Mouse (Mus musculus): ENCODE measurements around the gene Fbxo28.
A peak's percentile ranks its signal among the peaks of the same experiment; 100 is the strongest.

The Fbxo28 gene

DNA sequence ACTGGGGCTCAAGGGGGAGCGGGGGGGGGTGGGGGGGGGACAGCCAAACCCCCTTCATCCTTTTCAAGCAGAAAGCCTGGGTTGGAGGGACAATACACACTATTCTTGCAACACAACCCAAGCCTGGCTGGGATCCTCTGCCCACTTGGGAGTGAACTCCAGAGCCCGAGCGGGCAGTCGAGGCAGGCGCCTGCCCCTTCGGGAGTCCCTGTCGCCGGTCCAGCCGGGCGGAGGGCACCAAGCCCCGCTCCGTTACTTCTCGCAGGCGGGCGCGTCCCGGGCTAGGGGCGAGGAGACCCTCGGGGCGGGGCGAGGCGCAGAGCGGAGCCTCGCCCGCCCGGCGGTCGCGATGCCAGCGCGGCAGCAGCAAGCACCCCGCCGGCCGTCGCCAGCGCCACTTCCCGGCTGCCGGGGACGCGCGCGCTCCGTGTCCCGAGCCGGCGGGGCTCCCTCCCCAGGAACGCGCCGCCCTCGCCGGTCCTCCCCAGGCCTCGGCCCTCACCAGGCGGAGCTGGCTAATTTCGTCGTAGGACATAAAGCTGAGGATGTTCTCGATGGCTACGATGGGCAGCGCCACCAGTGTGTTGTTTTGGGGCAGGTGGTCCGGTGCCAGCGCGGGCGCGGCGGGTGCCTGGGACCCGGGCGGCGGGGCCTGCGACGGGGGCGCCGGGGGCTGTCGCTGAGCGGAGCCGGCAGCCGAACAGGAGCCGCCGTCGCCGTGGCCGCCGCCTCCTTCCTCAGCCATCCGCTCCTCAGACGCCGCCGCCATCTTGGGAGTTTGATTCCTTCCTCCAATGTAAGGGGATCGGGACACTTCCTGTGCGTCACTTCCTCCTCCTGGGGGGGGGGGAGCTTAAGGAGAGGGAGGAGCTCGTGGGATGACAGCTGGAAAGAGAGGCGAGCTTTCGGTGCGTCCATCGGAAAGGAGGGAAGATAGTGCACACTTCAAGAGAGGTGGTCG is at the start of gene Fbxo28:
Fbxo28 (minus strand) TSS at position 809 of the 961 bp plus-strand sequence.
- DNase-seq (ENCODE audit: extremely low spot score, low read depth, low spot score), result peak; percentile 53

DNA sequence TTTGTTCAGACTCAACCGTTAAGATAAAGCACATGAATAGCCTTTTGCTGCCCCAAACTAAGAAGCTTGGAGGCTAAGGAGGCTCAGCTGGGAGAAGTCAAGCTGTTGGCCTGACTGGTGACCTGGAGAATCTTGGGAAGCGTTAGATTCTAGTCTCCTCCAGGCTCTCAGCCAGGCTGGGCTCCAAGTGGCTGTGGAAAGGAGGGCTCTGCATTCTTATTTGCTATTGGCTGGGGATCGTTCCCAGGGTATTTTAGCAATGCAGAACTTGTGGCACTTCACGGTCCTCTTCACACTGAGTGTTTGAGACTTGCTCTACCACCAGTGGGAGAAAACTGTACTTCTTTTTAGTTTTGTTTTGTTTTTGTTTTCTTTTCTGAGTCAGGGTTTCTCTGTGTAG is 47.3 kb upstream of the Fbxo28 start:
- DNase-seq (ENCODE audit: extremely low spot score, low read depth, low spot score), result no peak

DNA sequence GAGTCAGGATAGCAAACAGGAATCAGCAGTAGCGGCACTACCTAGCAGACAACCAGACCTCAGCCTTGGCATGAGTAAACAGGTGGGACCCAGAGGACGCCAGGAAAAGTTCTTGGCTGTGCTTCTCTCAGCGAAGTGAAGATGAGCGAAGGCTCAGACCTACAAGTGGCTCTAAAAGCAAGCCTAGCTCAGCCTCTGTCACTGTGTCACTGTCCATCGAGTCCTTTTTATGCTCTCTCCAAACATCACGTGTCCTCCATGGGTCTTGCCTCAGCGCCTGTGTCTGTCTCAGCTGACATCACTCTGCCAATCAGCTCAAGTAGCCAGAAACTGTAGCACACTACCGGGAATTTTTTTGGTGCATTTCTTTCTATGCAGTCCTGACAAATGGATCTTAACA is 45.0 kb upstream of the Fbxo28 start:
- DNase-seq (ENCODE audit: extremely low spot score, low read depth, low spot score), result no peak

DNA sequence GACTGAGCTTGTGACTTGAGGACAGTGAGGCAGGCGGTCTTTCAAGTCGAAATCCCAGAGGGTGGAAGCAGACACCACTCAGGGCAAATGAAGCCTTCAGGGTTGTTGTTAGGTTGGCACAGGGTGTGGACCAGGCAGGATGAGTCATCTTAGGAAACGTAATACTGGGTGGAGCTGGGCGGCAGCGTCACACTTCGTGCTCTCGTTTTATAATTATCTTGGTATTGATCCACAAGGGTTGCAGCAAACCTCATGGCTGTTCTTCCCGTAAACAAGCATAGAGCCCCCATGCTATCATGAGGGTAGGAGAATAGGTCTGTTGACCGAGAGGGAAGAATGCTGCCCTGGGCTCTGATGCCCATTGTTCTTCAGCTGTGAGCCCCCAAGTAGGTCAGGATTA is 41.7 kb upstream of the Fbxo28 start:
- no peak for DNase-seq (ENCODE audit: extremely low spot score, low read depth, low spot score)

DNA sequence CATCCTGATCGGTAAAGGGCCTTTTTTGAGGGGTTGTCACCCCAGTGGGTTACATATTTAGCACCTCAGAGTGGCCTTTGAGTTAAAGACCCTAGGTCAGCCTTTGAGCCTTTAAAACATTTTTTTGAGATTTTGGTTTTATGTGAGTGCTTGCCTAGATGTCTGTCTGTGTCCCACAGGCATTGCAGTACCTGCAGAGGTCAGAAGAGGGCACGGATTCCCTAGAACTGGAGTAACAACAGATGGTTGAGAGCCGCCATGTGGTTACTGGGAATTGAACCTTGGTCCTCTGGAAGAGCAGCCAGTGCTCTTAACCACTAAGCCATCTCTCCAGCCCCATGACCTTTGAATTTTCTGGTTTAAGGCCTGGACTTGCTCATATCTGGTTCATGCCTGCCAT is 39.9 kb upstream of the Fbxo28 start:
- no peak for DNase-seq (ENCODE audit: extremely low spot score, low read depth, low spot score)

- DNase-seq (ENCODE audit: extremely low spot score, low read depth, low spot score), result no peak
Observed at GRCm38 (mm10) chr1:182380683-182381082, 39.3 kb upstream of the Fbxo28 start.

DNA sequence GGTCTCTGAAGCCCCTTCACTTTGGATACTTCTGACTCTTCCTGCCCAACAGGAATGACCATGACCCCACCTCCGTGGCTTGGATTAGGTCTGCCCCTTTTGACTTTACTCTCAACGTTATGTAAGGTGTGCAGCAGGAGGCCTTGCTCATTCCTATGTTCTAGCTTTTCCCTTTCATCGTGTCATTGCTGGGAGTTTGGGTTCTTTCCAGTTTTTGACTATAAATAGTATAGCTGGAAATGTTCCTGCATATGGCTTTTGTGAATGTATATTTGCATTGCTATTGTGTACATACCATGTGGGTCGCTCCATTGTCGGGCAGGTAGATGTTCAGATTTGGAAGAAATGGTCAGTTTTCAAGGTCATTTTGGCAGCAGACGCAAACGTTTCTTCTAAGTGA is 37.4 kb upstream of the Fbxo28 start:
- DNase-seq (ENCODE audit: extremely low spot score, low read depth, low spot score), result no peak

DNA sequence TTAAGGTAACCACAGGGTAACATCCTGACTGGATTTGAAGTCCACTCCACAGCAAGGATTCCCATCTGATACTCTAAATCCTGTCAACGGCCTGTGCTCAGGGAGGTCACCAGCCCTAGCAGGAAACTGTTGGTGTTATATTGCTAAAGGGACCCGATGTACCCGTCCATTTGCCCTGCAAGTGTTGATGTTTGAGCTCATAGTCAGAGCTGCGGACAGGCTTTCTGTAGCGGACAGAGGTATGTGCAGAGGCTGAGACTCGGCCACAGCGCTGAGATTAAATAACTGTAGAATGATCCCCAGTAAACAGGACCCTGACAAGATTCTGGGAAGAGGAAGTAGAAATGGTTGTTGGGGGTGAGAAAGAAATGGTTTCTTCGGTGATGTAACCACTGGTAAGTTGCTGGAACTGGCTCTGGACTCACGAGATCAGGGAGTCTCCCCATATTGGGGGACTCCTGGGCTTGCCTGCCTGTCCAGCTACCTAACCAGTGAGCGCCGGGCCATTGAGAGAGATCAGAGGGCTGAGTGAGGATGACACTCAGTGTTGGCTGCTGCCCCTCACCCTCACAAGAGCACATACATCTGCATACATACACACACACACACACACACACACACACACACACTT is 36.9 kb upstream of the Fbxo28 start:
- DNase-seq (ENCODE audit: extremely low spot score, low read depth, low spot score), result no peak

DNA sequence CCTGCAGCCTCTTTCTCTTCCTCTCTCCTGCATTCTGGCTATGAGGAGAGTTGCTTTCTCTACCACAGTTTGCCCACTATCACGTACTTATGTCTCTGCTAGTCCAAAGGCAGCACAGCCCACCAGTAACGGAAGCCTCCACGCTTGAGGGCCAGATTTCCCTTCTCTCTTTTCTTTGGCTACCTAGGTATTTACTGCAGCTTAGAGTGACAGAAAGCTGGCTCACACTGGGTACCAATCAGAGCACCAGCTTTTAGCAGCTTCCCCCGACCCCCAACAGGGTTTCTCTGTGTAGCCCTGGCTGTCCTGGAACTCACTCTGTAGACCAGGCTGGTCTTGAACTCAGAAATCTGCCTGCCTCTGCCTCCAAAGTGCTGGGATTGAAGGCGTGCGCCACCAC is 36.1 kb upstream of the Fbxo28 start:
- no peak for DNase-seq (ENCODE audit: extremely low spot score, low read depth, low spot score)

GRCm38 (mm10) chr1:182376826-182377225 is 35.4 kb upstream of the Fbxo28 start:
- no peak for DNase-seq (ENCODE audit: extremely low spot score, low read depth, low spot score)

- DNase-seq (ENCODE audit: extremely low spot score, low read depth, low spot score), result peak; percentile 75
Observed at GRCm38 (mm10) chr1:182376221-182376620, 34.8 kb upstream of the Fbxo28 start.

DNA sequence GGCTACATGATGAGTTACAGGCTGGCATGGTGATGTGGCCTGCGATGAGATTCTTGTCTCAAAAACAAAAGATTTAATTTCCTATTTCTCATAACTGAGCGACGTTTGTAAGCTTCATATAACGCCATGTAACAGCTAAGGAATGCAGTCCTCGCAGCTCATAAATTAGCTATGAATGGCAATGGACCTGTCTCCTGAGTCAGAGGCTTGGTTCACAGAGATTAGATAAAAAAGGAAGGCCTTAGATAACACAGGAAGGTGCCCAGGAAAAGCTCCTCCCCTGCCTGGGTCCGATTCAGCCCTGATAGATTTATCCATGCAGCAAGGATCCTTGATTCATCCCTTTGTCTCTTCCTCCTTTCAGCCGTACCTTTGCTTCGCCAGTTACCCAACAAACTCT is 30.5 kb upstream of the Fbxo28 start:
- no peak for DNase-seq (ENCODE audit: extremely low spot score, low read depth, low spot score)

DNA sequence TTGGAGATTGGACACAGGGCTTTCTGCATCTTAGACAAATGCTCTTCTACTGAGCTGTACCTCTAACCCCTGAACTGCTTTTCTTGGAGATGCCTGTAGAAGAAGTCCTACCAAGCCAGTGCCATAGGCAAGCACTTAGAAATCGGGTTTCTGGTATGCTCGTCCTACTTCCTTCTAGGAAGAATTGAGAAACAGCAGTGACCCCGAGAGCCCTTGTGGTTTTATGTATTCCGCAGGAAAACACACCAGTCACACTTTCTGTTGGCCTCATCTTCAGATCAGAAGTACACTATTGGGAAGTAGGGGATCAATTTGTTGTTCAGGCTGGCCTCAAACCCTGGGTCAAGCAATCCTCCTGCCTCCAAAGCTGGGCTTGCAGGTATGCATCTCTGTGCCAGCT is 28.0 kb upstream of the Fbxo28 start:
- DNase-seq (ENCODE audit: extremely low spot score, low read depth, low spot score), result no peak

GRCm38 (mm10) chr1:182368782-182369181 is 27.4 kb upstream of the Fbxo28 start:
- no peak for DNase-seq (ENCODE audit: extremely low spot score, low read depth, low spot score)

DNA sequence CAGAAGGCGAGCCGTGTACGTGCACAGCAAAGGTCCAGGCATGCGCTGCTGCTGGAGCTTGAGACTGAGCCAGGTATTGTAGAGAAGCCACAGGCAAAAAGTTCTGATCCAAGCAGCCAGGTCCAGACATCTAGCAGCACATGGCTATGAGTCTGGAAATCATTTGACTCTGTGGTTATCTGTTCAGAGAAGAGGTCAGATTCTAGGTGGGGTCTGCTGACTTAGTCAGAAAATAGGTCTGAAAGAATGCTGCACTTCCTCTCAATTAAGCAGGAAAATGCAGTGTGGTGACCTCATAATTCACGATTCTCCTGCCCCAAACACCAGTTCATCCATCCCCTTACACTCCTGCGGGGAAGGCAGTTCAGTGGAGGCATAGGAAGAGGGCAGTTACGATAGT is 26.9 kb upstream of the Fbxo28 start:
- DNase-seq (ENCODE audit: extremely low spot score, low read depth, low spot score), result no peak

GRCm38 (mm10) chr1:182363683-182364404 is 22.4 kb upstream of the Fbxo28 start:
- no peak for DNase-seq (ENCODE audit: extremely low spot score, low read depth, low spot score)

- no peak for DNase-seq (ENCODE audit: extremely low spot score, low read depth, low spot score)
Observed at GRCm38 (mm10) chr1:182362703-182363102, 21.3 kb upstream of the Fbxo28 start.

DNA sequence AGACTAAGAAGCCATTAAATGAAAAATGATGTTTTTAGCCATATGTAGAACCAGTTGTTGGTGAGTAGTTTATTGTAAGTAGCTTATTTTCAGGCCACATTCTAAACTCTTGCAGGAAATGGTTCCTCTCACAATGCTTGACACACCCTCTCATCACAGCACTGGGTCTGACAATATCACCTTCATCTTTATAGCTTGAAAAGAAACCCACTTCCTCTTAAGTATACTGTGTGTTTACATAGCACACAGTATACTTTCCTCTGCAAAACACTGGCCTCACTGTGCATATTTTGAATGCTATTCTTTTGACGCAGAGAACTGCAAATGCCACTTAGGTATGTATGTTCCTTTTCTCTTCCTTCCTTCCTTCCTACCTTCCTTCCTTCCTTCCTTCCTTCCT is 16.7 kb upstream of the Fbxo28 start:
- DNase-seq (ENCODE audit: extremely low spot score, low read depth, low spot score), result no peak

GRCm38 (mm10) chr1:182354504-182355147 is 13.2 kb upstream of the Fbxo28 start:
- no peak for DNase-seq (ENCODE audit: extremely low spot score, low read depth, low spot score)

- no peak for DNase-seq (ENCODE audit: extremely low spot score, low read depth, low spot score)
Observed at GRCm38 (mm10) chr1:182349557-182349956, 8.1 kb upstream of the Fbxo28 start.

DNA sequence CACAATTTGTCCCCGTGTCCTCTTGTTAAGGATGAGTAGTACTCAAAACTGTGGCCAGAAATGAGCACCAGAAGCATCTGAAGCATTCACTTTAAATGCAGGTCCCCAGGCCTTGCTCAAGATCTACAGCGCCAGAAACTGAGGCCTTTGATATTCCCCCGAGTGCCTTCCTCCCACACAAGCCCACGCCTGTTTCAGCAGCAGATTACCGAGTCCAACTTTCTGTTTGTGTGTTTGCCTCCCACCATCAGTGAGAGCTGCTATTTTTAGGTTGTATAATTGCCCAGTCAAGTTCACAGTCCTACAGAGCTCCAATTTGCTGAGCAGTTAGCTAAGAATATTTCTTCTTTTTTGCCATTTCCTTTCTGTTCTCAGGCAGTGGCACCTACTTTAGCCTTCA is 5.1 kb upstream of the Fbxo28 start:
- no peak for DNase-seq (ENCODE audit: extremely low spot score, low read depth, low spot score)

Data from hindlimb bud, embryonic 11.5 days (tissue).